Mouse (Mus musculus): ENCODE data around the gene Itga5. TPM values are rescaled to one million over a fixed set of nuclear protein-coding genes. Genes with fewer than 3 reads are reported as not detected.

Gene Itga5
- polyA plus RNA-seq, 1 experiment from 2014 or later, result 28.6 TPM

DNA sequence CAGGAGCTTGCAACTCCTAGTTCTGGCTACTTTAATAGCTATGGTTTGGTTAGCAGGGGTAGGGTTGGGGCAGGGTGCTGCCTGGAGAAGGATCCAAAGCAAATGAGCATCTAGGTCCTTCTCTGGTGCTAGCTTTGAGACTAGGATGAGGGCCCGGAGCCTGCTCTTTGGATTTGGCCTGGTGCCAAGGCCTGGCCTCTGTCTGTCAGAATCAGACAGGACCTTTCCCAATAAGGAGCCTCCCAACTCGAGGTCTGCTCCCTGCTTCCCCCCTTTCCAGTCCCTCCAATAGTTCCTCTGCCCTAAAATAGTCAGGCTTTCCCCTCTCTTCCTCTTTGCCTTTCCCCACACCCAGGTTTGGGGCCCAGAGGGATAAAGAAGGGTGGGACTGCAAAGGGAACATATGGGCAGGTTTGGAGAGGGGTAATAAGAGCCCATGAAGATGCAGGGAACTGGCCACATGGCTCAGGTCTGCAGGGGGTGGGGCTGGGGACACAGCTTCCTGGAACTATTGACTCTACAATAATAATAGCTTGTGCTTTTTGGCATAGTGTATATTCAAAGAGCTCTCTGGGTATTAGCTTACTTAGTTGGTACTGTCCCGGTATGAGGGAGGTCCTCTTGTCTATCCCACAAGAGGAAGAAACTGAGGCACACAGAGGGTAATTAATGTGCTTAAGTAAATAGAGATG is 12.2 kb upstream of the Itga5 start:
- Histone ChIP-seq H3K9me3 (ENCODE audit: control insufficient read depth, low read length) (no peaks in the 10 kb centered on the region), H3K9ac (ENCODE audit: low read length) (no peak overlapping the region), H3K4me3 (ENCODE audit: low read depth, low read length) (no peak overlapping the region), H3K4me2 (ENCODE audit: low read depth, severe bottlenecking) (no peak overlapping the region), H3K36me3 (ENCODE audit: control insufficient read depth, insufficient read depth, low read length) (no peaks in the 10 kb centered on the region), H3K4me1 (ENCODE audit: control insufficient read depth, insufficient read depth, low read length) (peaks cover 8% of the 10 kb centered on the region), H3K27ac (replicated peaks; ENCODE audit: low read depth, low read length) (no peak overlapping the region; the same call in 1 of the 2 replicates), H3K27me3 (ENCODE audit: control insufficient read depth, insufficient read depth, low read length) (no peaks in the 10 kb centered on the region)
- 65% methylated on average over 3 of the region's 3 CpGs for WGBS
- no peak for DNase-seq (ENCODE audit: low spot score)
- no peak for ATAC-seq (ENCODE audit: insufficient number of reproducible peaks, low FRiP score, low TSS enrichment, low read depth)

DNA sequence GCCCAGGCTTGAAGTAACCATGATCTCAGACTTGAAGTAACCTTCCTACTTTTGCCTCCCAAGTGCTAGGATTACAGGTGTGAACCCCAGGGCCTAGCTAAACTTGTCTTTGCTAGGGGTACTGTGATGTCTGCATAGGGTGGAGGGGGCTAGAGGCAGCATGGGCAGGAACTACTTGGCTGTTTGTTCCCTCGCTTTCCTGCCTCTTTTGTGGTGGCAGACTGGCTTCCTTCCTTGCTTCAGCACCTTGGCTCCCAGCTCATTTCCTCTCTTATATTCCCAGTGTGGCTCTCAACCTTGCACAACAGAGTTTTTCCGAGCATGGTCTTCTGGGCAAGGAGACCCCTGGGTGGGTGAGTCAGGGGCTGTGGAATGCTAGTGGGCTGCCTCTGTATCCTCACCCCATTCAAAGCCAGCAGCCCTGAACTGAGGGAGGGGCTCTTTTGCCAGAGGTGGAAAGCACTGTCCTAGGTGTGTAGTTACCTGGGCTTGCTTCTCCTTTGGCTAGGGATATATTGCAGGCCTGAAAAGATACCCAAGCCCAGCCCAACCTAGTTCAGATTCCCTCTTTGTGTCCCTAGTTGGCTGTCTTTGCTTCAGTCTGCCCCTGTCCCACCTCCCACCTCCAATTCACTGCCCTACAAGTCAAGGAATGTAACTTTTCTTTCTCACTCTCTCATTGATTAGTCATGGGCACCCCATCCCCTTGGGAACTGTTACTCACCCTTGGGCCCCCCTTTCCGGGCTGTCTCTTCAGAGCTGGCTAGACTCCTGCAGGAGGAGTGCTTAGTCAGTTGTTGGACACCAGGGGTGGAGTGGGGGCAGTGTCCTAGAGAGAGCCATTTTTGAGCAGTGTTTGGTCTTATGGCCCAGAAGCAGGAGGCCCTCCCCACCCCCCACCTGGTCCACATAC is 11.4 kb upstream of the Itga5 start:
- Histone ChIP-seq H3K9ac (ENCODE audit: low read length) (no peak overlapping the region), H3K4me1 (ENCODE audit: control insufficient read depth, insufficient read depth, low read length) (peaks cover 5% of the 10 kb centered on the region), H3K4me2 (ENCODE audit: low read depth, severe bottlenecking) (no peak overlapping the region), H3K27ac (replicated peaks; ENCODE audit: low read depth, low read length) (no peak overlapping the region), H3K27me3 (ENCODE audit: control insufficient read depth, insufficient read depth, low read length) (no peaks in the 10 kb centered on the region), H3K9me3 (ENCODE audit: control insufficient read depth, low read length) (no peaks in the 10 kb centered on the region), H3K36me3 (ENCODE audit: control insufficient read depth, insufficient read depth, low read length) (no peaks in the 10 kb centered on the region), H3K4me3 (ENCODE audit: low read depth, low read length) (no peak overlapping the region)
- WGBS, result 71% methylated on average over 3 of the region's 3 CpGs
- DNase-seq (ENCODE audit: low spot score), result no peak
- peak; percentile 52; the same call in 1 of the 2 replicates for ATAC-seq (ENCODE audit: insufficient number of reproducible peaks, low FRiP score, low TSS enrichment, low read depth)

DNA sequence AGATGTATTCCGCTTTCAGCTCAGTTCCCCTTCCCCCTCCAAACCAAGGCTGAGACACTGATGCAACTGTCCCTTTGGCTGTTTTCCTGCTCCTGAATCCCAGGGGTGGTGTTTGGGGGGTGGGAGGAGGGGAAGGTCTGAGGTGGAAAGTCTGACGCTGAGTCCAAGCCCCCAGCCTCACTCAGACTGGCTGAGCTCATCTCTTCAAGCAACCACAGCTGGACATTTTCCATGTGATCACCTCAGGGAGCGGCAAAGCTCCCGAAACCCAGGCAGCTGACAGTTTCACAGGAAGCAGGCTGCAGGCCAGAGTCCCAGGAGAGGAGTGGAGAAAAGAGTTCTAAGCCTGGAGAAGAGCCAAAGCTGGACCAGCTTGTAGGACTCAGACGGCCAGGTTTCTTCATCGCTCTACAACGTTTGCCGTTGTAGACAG is 10.3 kb upstream of the Itga5 start:
- H3K27ac ChIP-seq (replicated peaks; ENCODE audit: low read depth, low read length), result 0 out of 2 replicates have a peak overlapping the region, but pooled peaks have one; percentile 8
- 72% methylated on average over 8 of the region's 8 CpGs for WGBS
- H3K9ac ChIP-seq (ENCODE audit: low read length), result no peak overlapping the region
- H3K36me3 ChIP-seq (ENCODE audit: control insufficient read depth, insufficient read depth, low read length), result no peaks in the 10 kb centered on the region
- DNase-seq (ENCODE audit: low spot score), result no peak
- H3K9me3 ChIP-seq (ENCODE audit: control insufficient read depth, low read length), result no peaks in the 10 kb centered on the region
- no peaks in the 10 kb centered on the region for H3K27me3 ChIP-seq (ENCODE audit: control insufficient read depth, insufficient read depth, low read length)
- peaks cover 4% of the 10 kb centered on the region for H3K4me1 ChIP-seq (ENCODE audit: control insufficient read depth, insufficient read depth, low read length)
- H3K4me3 ChIP-seq (ENCODE audit: low read depth, low read length), result no peak overlapping the region
- no peak overlapping the region for H3K4me2 ChIP-seq (ENCODE audit: low read depth, severe bottlenecking)
- ATAC-seq (ENCODE audit: insufficient number of reproducible peaks, low FRiP score, low TSS enrichment, low read depth), result no peak

DNA sequence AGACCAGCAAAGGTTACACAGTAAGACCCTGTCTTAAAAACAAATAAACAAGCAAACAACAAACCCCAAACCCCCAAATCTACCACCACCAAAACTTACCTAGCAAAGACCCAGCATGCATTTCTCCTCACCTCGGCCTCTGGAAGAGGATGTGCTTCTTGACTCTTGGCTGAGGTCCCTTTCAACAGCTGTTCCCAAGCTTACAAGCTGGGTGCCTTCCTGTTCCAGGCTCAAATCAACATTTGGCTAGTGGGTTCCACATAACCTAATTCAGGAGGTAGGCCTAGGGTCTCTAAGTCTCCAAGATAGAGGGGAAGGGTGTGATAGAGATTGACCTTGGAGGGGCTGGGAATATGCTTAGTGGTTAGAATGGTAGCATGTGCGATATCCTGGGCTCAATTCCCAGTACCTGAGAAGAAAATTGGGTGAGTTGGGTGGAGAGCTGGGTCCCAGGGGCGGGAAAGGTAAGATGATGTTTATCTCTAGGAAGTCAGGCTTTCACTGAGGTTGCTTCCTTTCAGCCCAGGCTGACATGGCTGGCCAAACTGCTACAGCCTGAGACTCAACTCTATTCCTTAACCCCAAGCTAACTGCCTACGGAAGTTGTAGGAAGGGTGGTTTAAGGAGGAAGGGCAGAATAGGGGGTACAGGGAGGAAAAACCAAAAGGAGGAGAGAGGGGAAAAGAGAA is 8.7 kb upstream of the Itga5 start:
- ATAC-seq (ENCODE audit: insufficient number of reproducible peaks, low FRiP score, low TSS enrichment, low read depth) (no peak), DNase-seq (ENCODE audit: low spot score) (no peak)
- Histone ChIP-seq H3K9ac (ENCODE audit: low read length) (no peak overlapping the region), H3K27me3 (ENCODE audit: control insufficient read depth, insufficient read depth, low read length) (no peaks in the 10 kb centered on the region), H3K4me3 (ENCODE audit: low read depth, low read length) (no peak overlapping the region), H3K4me2 (ENCODE audit: low read depth, severe bottlenecking) (no peak overlapping the region), H3K27ac (replicated peaks; ENCODE audit: low read depth, low read length) (no peak overlapping the region), H3K36me3 (ENCODE audit: control insufficient read depth, insufficient read depth, low read length) (no peaks in the 10 kb centered on the region), H3K9me3 (ENCODE audit: control insufficient read depth, low read length) (no peaks in the 10 kb centered on the region), H3K4me1 (ENCODE audit: control insufficient read depth, insufficient read depth, low read length) (peaks cover 4% of the 10 kb centered on the region)
- 86% methylated on average over 4 of the region's 4 CpGs for WGBS

DNA sequence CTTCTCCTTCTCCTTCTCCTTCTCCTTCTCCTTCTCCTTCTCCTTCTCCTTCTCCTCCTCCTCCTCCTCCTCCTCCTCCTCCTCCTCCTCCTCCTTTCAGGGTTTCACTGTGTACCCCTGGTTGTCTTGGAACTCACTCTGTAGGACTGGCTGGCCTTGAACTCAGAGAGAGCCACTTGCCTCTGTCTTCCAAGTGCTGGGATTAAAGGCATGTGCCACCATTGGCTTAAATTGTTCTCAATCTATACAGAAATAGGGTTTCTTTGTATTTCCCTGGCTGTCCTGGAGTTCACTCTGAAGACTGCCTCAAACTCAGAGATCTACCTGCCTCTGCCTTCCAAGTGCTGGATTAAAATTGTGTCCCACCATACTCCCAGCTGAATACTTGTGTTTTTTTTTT is 5.9 kb upstream of the Itga5 start:
- no peaks in the 10 kb centered on the region for H3K9me3 ChIP-seq (ENCODE audit: control insufficient read depth, low read length)
- no peaks in the 10 kb centered on the region for H3K36me3 ChIP-seq (ENCODE audit: control insufficient read depth, insufficient read depth, low read length)
- no peak for DNase-seq (ENCODE audit: low spot score)
- H3K4me1 ChIP-seq (ENCODE audit: control insufficient read depth, insufficient read depth, low read length), result no peaks in the 10 kb centered on the region
- H3K4me2 ChIP-seq (ENCODE audit: low read depth, severe bottlenecking), result no peak overlapping the region
- H3K4me3 ChIP-seq (ENCODE audit: low read depth, low read length), result no peak overlapping the region
- no peaks in the 10 kb centered on the region for H3K27me3 ChIP-seq (ENCODE audit: control insufficient read depth, insufficient read depth, low read length)
- no peak overlapping the region for H3K9ac ChIP-seq (ENCODE audit: low read length)
- H3K27ac ChIP-seq (replicated peaks; ENCODE audit: low read depth, low read length), result no peak overlapping the region
- no peak for ATAC-seq (ENCODE audit: insufficient number of reproducible peaks, low FRiP score, low TSS enrichment, low read depth)

DNA sequence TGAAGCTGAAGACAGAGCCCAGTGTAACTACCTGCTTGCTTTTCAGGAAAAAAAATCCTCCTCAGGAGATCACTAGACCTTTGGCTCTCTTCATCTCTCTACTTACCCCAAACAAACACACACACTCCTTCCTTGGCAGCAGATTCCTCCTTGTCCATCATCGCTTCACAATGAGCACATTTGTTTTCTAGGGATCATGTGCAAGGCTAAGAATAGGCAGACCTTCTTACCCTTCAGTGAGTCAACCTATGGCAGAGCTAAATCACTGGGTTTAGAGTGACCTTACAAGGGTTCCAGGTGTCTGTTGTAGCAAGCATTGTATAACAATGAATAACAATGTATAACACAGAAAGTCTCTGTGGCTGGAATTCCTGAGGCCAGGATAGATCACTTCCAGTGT is 5.2 kb upstream of the Itga5 start:
- no peaks in the 10 kb centered on the region for H3K9me3 ChIP-seq (ENCODE audit: control insufficient read depth, low read length)
- no peak for ATAC-seq (ENCODE audit: insufficient number of reproducible peaks, low FRiP score, low TSS enrichment, low read depth)
- H3K4me3 ChIP-seq (ENCODE audit: low read depth, low read length), result no peak overlapping the region
- H3K9ac ChIP-seq (ENCODE audit: low read length), result no peak overlapping the region
- WGBS, result 85% methylated on average over 1 of the region's 1 CpGs
- H3K4me2 ChIP-seq (ENCODE audit: low read depth, severe bottlenecking), result no peak overlapping the region
- no peak for DNase-seq (ENCODE audit: low spot score)
- peaks cover 5% of the 10 kb centered on the region; the same call in 1 of the 2 replicates for H3K4me1 ChIP-seq (ENCODE audit: control insufficient read depth, insufficient read depth, low read length)
- H3K36me3 ChIP-seq (ENCODE audit: control insufficient read depth, insufficient read depth, low read length), result no peaks in the 10 kb centered on the region
- no peaks in the 10 kb centered on the region for H3K27me3 ChIP-seq (ENCODE audit: control insufficient read depth, insufficient read depth, low read length)
- H3K27ac ChIP-seq (replicated peaks; ENCODE audit: low read depth, low read length), result no peak overlapping the region

DNA sequence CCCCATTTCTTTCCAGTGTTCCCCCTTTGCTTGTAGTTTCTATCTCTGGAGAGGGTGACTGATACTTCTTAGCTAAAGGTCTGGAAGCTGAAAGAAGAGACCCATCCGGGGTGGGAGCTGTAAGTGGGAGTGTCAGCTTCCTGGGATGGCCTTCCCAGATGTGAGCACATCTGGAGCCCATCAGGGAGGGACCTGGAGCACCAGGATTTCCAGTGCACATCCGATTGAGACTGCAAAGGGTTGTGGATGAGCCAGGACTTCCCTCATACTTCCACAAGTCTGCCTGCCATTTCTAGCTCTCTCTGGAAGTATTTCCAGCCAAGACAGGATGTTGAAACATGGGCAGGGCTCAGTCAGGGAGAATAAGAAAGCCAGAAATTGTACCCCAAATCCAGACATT is 4.6 kb upstream of the Itga5 start:
- DNase-seq (ENCODE audit: low spot score) (no peak), ATAC-seq (ENCODE audit: insufficient number of reproducible peaks, low FRiP score, low TSS enrichment, low read depth) (no peak)
- Histone ChIP-seq H3K4me1 (ENCODE audit: control insufficient read depth, insufficient read depth, low read length) (peaks cover 5% of the 10 kb centered on the region; the same call in 1 of the 2 replicates), H3K9me3 (ENCODE audit: control insufficient read depth, low read length) (no peaks in the 10 kb centered on the region), H3K27ac (replicated peaks; ENCODE audit: low read depth, low read length) (no peak overlapping the region), H3K36me3 (ENCODE audit: control insufficient read depth, insufficient read depth, low read length) (no peaks in the 10 kb centered on the region), H3K9ac (ENCODE audit: low read length) (no peak overlapping the region), H3K27me3 (ENCODE audit: control insufficient read depth, insufficient read depth, low read length) (no peaks in the 10 kb centered on the region), H3K4me3 (ENCODE audit: low read depth, low read length) (no peak overlapping the region), H3K4me2 (ENCODE audit: low read depth, severe bottlenecking) (no peak overlapping the region)
- 5% methylated on average over 2 of the region's 2 CpGs for WGBS

DNA sequence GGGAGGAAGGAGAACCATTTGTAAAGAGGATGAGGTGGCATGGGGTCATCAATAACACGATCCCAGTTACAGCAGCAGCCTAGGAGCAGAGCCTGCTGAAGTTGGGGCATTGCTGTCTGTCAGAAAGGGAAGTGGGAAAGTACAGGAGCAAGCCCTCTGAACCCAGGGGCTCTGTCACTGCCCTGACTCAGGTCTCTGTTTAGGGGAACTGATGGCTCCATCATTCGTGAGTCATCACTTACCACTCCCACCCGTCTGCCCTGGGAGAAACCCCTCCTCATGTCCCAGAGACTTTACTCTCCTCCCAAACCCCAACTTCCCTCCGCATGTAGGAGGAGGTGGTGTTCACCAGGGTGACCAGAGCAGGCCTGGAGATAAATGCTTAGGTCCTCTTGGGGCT is 3.9 kb upstream of the Itga5 start:
- Histone ChIP-seq H3K27me3 (ENCODE audit: control insufficient read depth, insufficient read depth, low read length) (no peaks in the 10 kb centered on the region), H3K4me2 (ENCODE audit: low read depth, severe bottlenecking) (no peak overlapping the region), H3K4me3 (ENCODE audit: low read depth, low read length) (no peak overlapping the region), H3K9me3 (ENCODE audit: control insufficient read depth, low read length) (no peaks in the 10 kb centered on the region), H3K36me3 (ENCODE audit: control insufficient read depth, insufficient read depth, low read length) (no peaks in the 10 kb centered on the region), H3K4me1 (ENCODE audit: control insufficient read depth, insufficient read depth, low read length) (peaks cover 5% of the 10 kb centered on the region; the same call in 1 of the 2 replicates), H3K9ac (ENCODE audit: low read length) (no peak overlapping the region), H3K27ac (replicated peaks; ENCODE audit: low read depth, low read length) (no peak overlapping the region)
- ATAC-seq (ENCODE audit: insufficient number of reproducible peaks, low FRiP score, low TSS enrichment, low read depth), result no peak
- DNase-seq (ENCODE audit: low spot score), result no peak
- 32% methylated on average over 4 of the region's 4 CpGs for WGBS

Measured in limb, embryonic 11.5 days (tissue).